Mouse (Mus musculus) CH12.LX (cell line): ENCODE measurements around the gene Begain.

Experiments used
- CTCF ChIP-seq, 2 experiments: IDR thresholded peaks in 1 of 2; conservative IDR thresholded peaks in 1 of 2; 2 replicates each; pipeline ENCODE4 v1.5.1; 2011 to 2012; ENCODE audit warnings: low read depth in 2 of 2, low read length in 2 of 2, improper control_type of control experiment in 1 of 2, inconsistent platforms in 1 of 2, mild to moderate bottlenecking in 1 of 2, moderate library complexity in 1 of 2
- E2F4 ChIP-seq: IDR thresholded peaks from 2 replicates; pipeline ENCODE4 v1.6.1; 2011; ENCODE audit warnings: low read depth, low read length, improper control_type of control experiment; ENCODE audit not compliant: insufficient replicate concordance
- ETS1 ChIP-seq: conservative IDR thresholded peaks from 2 replicates; pipeline ENCODE4 v1.6.1; 2012; ENCODE audit warnings: low read depth, mild to moderate bottlenecking, inconsistent platforms, low read length, improper control_type of control experiment, moderate library complexity
- TBP ChIP-seq: conservative IDR thresholded peaks from 2 replicates; pipeline ENCODE4 v1.6.1; 2011; ENCODE audit warnings: low read depth, low read length, improper control_type of control experiment
- ZMIZ1 ChIP-seq: IDR thresholded peaks from 2 replicates; pipeline ENCODE4 v1.6.1; 2012; ENCODE audit warnings: low read depth, mild to moderate bottlenecking, inconsistent platforms, low read length, improper control_type of control experiment

- TF ChIP-seq ZMIZ1 (no peak), CTCF (conservative IDR thresholded peaks at IDR 0.05 in 1 of 2, IDR thresholded peaks at IDR 0.05 in 1 of 2; ENCODE audit: low read depth in 2 of 2, low read length in 2 of 2) (no peak), E2F4 (no peak), ETS1 (no peak), TBP (no peak)
Measured at GRCm38 (mm10) chr12:109067561-109068135, 369 bp downstream of the Begain start.
